Mouse (Mus musculus): ENCODE data around the gene Col4a1. TPM values are rescaled to one million over a fixed set of nuclear protein-coding genes. Genes with fewer than 3 reads are reported as not detected.

Gene Col4a1
- polyA plus RNA-seq (2014; fragmentation: Illumina TruSeq; extraction: RNeasy Lipid Tissue Mini Kit (QIAGEN cat#74804)), result 81.2 TPM

DNA sequence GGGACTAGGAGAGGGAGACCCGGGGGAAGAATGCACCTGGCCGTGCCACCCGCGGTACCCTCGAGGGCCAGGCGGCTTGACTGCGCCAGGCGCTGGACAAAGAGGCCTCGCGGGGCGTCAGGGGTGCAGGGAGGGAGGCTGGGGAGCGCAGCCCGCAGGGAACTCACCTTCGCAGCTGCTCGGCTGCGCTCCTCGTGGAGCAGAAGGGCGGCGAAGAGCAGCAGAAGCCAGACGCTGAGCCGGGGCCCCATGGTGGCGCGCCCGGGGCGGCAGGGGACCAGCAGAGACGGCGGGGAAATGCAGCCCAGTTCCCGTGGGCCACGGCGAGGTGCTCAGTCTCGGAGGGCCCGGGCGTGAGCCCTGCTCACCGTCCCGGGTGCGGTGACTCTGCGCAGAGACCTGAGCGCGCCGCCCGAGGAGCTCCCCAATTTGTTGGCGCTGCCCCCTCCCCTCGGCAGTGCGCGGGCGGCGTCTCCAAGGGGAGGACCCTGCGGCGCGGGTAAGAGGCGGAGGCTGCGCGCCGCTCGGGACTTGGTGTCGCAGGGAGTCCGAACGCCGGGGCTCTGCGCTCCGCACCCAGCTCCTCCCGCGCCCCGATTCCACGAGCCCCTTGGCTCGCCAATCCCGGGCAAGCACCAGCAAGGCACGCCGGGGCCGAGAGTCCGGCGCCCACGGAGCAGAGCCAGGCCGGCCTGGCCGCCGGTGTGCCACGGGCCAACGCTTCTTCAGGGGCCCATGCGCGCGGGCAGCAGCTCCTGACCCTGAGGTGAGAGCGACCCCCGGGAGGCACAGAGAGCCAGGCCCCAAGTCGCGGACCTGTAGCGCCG lies at the start of gene Col4a1, which contains the start of gene Col4a2:
Gene Col4a1, minus strand, starts transcription at position 478 of the 827 bp plus-strand sequence.
Gene Col4a2, plus strand, starts transcription at position 457 of the 827 bp plus-strand sequence.

Other genes starting within 250 kb of the Col4a1 start
- 4.0 TPM for gene Col4a2, start within 50 bp of the Col4a1 start, polyA plus RNA-seq (2014; fragmentation: Illumina TruSeq; extraction: RNeasy Lipid Tissue Mini Kit (QIAGEN cat#74804))
- 1.6 TPM for gene Rab20, start 165.9 kb upstream of the Col4a1 start, polyA plus RNA-seq (2014; fragmentation: Illumina TruSeq; extraction: RNeasy Lipid Tissue Mini Kit (QIAGEN cat#74804))
- gene Naxd, start 184.7 kb upstream of the Col4a1 start, polyA plus RNA-seq (2014; fragmentation: Illumina TruSeq; extraction: RNeasy Lipid Tissue Mini Kit (QIAGEN cat#74804)), result 9.3 TPM
- 4.7 TPM for gene Cars2, start 238.0 kb upstream of the Col4a1 start, polyA plus RNA-seq (2014; fragmentation: Illumina TruSeq; extraction: RNeasy Lipid Tissue Mini Kit (QIAGEN cat#74804))
- 50.9 TPM for gene Ing1, start 242.7 kb upstream of the Col4a1 start, polyA plus RNA-seq (2014; fragmentation: Illumina TruSeq; extraction: RNeasy Lipid Tissue Mini Kit (QIAGEN cat#74804))